Mouse (Mus musculus) E14TG2a.4 (cell line): ENCODE measurements around the gene Cntnap1.

Source experiments
- CTCF ChIP-seq: conservative IDR thresholded peaks from 2 replicates; pipeline ENCODE4 v1.5.1; 2014; ENCODE audit warnings: low read length
- POU5F1 ChIP-seq: IDR thresholded peaks from 2 replicates; pipeline ENCODE4 v1.6.1; 2014; ENCODE audit warnings: low read length, borderline replicate concordance

GRCm38 (mm10) chr11:101188166-101188805 is 18.0 kb downstream of the Cntnap1 start:
- TF ChIP-seq CTCF (no peak), POU5F1 (no peak)
